Mouse (Mus musculus) liver (tissue): ENCODE measurements around the gene Rsf1.

Source experiments
- DNase-seq: peaks from one replicate; pipeline ENCODE4 v3.0.0-alpha.2; 2020; ENCODE audit warnings: mixed read lengths

The Rsf1 gene

GRCm38 (mm10) chr7:97632897-97633296 lies 53.2 kb downstream of the Rsf1 start:
- no peak for DNase-seq

DNA sequence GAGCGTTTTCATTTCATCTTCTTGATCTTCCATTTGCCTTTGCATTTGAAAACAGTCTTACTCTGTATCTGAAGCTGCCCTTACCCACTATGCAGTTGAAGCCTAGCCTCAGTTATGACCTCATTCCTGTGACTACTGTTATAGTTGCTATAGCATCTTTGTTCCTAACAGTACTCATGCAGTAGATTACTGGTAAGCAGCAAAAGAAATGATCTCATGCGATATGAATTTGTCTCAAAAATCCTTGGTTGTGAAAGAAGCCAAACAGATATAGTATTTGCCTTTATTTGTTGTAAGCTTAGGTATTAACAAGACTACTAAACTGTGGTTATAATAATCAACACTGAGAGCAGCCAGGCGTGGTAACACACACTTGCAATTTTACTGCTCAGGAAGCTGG lies 65.4 kb downstream of the Rsf1 start:
- DNase-seq, result no peak

DNA sequence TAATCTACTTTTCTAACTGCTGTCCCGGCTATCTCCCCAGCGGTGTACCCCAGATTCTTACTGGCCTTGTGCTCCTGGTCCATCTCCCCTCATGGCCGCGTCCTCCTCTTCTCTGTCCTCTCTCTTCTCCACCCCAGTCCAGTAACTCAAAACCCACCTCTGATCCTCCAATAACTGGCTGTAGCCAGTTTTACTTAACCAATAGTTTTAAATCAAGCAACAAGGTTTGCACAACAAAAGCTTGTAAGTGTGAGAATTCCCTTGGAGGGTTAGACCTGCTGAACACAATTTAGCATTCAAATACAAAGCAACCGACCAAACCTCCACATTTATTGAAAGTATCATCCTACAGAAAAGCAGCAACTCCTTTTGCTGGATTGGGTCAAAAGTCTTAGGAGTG lies 68.0 kb downstream of the Rsf1 start:
- no peak for DNase-seq

DNA sequence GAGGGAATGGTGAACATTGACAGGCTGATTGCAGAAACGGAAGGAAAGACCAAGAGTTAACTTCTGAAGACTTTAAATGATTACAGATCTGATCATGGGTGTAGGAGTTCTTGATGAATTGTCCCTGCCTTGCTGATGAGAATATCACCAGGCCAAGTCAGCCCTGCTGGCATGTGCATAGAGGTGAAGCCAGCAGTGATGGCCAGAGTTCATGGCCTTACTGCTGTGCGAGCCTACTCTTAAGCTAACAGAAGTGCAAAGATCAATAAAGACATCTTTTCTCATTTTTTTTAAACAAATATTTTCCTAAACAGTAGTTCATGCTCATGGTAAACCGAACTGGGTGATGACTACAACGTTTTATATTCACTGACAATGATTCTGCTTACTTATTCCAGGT lies 71.0 kb downstream of the Rsf1 start:
- DNase-seq, result no peak

DNA sequence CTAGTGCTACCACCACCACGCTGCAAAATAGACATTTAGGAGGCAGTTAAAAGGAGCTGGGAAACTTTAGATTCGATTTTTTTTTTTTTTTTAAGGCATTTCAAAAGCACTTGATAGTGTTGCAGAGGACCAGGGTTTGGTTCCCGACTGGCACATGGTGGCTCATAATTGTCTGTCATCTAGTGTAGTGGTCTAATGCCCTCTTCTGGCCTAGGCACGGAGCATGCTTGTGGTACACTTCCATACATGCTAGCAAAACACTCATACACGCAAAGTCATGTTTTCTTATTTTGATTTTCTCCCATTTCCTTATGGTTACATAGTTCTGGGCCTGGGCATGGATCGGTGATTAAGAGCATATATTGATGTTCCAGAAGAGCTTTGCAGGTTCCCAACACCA lies 76.5 kb downstream of the Rsf1 start:
- no peak for DNase-seq

DNA sequence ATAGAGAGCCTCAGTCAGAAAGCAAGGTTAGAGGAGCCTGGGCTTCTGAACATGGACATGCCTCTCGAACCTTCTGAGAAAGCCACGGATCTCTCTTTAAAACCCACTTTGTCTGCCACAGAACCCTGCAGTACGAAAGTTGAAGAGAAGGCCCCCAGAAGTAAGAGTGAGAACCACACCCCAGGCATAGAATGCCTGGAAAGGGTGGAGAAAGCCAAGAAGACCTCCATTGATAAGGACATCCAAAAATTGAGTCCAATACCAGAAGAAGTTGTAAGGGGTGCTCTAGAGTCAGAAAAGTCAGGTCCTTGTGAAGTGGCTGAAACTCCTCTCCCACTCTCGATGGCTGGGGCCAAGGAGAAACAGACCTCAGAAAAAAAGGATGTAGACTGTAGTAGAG lies 81.9 kb downstream of the Rsf1 start:
- DNase-seq, result no peak

DNA sequence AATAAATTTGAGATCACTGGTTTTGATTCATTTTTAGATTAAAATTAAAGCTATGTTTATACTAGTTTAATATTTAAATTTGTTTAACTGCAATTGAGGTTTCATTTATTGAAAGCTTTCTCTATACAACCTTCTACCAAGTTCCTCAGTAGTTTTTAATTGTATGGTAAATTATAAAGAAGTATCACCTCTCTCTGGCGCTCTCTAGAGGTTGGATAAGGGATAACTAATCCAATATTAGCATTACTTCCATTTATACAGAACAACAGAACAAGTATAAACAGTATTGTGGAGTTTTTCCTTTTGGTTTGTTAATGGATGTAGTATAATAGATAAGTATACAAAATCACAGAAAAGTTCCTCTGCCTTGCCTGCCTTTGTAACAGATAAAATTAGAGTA lies 99.5 kb downstream of the Rsf1 start:
- DNase-seq, result no peak

GRCm38 (mm10) chr7:97687831-97688230 lies 108.1 kb downstream of the Rsf1 start:
- DNase-seq, result no peak

GRCm38 (mm10) chr7:97695441-97695840 lies 115.8 kb downstream of the Rsf1 start:
- no peak for DNase-seq

GRCm38 (mm10) chr7:97696133-97696505 lies 116.4 kb downstream of the Rsf1 start:
- DNase-seq, result peak; percentile 16

- peak; percentile 84 for DNase-seq
These were observed 117.0 kb downstream of the Rsf1 start, which contains the start of gene Clns1a for GRCm38 (mm10) chr7:97696506-97697254. Gene Clns1a, plus strand, starts transcription at chr7:97696634.

DNA sequence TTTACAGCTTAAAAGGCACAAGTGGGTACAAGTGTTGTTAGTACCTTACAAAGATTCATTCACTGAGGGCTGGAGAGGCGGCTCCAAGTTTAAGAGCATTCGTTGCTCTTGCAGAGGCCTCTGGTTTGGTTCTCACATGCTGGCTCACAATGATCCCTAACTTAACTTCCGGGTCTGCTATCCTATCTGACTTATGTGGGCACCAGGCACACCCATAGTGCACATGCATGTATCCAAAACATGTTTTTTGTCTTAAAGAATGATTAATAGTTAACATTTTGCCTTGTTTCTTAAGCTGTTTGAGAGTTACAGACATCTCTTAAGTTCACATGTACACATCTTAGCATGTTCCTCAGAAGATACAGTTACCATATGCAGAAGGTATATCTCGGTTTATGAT lies 120.5 kb downstream of the Rsf1 start:
- no peak for DNase-seq

- no peak for DNase-seq
These were observed 121.4 kb downstream of the Rsf1 start for GRCm38 (mm10) chr7:97701106-97701505.

- no peak for DNase-seq
These were observed 127.4 kb downstream of the Rsf1 start for GRCm38 (mm10) chr7:97707123-97707522.

DNA sequence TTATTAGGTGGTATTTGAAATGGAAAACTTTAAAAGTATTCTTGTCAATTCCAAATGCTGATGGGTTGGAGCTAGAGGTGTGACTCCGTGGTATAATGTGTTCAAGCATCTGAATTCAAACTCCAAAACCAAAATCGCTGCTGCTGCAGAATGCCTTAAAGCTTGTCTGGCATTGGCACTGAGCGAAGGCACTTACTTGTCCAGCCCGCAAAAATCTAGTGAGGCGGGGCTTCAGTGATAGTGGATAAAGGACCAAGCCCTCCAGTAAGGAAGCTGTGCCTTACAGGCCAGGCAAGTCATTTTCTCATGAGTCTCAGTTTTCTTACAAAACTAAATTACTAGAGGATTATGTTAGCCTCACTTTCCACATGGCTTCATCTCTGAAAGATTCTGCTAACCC lies 128.1 kb downstream of the Rsf1 start:
- no peak for DNase-seq

DNA sequence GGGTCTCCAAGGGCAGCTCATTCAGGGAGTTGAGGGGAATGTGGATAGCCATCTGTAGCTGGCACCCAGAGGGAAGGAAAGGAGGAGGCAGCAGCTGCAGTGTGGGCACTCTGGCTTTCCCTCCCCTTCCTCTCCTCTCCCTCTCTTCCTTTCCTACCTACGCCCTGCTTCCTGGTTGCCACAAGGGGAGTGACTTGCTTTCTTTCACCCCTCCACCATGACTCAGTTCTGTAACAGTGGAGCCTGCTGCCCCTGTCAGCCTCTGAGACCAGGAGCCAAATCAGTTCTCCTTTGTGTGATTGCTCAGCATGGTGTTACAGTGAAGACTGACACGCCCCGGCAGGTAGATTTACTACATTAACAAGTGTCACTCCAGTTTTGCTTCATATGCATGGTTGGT lies 129.5 kb downstream of the Rsf1 start:
- DNase-seq, result no peak

GRCm38 (mm10) chr7:97714651-97715050 lies 135.0 kb downstream of the Rsf1 start:
- DNase-seq, result no peak

GRCm38 (mm10) chr7:97717326-97717725 lies 137.6 kb downstream of the Rsf1 start:
- no peak for DNase-seq

DNA sequence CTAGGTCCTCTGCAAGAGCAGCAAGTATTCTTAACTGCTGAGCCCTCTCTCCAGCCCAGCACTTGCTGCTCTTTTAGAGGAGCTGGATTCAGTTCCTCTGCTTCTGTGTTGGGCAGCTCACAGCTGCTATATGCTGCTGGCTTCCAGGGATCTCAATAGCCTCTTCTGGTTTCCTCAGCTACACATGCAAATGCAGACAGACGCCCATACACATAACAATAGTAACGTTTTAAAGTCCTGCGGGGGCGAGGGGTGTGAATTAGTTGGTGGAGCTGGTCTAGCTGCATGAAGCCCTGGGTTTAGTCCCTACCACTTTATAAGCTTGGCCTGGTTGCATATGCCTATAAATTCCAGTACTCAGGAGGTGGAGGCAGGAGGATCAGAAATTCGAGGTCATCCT lies 139.4 kb downstream of the Rsf1 start:
- DNase-seq, result no peak

DNA sequence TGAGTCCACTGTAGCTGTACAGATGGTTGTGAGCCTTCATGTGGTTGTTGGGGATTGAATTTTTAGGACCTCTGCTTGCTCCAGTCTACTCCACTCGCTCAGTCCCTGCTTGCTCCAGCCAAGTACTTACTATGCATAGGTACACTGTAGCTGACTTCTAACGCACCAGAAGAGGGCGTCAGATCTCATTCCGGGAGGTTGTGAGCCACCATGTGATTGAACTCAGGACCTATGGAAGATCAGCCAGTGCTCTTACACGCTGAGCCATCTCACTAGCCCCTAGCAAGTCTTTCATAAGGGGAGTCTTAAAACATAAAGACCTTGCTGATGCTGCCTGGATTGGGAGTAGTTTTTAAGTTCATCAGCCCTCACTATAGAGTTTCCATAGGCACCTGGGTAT lies 140.4 kb downstream of the Rsf1 start:
- DNase-seq, result no peak

DNA sequence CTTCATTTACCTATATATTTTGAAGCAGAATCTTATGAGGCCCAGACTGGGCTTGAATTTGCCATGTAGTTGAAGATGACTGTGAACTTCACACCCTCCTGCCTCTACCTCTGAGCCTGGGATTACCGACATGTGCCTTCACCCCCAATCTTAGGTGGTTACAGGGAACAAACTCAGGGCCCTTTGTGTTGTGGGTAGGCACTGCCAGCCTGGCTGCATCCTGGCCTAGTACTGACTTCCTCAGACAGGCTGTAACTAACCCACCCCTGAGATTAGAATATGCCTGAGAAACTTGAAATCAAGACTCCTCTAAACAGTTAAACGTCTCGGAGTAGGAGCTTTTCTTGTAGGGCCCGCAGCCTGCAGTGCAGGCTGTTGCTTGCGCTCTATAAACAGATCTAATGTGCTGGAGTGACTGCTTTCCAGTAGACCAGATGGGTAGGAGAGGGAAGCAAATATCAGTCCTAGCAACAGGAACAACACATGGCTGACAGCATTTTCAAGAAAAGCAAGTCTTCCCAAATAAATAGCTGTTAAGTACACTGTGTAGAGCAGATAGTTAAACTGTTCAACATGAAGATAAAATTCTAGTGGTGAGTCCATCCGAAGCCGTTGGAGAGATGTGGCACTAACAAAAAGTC lies 142.7 kb downstream of the Rsf1 start:
- no peak for DNase-seq

DNA sequence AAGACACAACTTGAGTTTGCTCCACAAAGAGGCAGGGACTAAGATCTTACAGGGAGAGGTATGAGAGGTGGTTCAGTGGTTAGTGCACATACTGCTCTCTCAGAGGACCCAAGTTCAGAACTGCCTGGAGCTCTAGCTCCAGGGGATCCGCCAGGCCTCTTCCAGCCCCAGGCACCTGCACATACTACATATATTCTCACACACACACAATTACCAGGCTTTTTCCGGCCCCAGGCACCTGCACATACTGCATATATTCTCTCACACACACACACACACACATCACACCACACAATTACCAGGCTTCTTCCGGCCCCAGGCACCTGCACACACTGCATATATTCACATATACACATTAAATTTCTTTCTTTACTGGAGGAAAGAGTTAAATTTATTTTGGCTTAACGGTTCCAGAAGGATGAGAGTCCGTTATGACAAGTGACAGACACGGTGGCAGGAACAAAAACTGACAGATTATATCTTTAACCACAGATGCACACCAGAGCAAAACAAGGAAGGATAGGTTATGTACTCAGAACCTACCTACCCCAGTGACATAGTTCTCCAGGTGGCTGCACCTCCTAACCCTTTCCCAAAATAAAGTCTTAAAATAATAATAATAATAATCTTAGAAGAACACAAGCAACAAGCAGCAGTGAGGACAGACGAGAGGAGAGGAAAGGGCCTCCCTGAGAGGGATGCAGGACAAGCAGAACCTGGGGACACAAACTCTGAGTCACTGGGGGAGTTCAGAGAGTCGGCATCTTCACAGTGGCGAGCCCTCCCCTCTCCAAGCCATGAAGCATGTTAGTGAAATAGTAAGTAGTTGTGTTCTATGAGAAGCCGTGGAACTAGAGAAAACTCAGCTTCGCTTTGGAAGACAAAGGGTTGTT lies 144.2 kb downstream of the Rsf1 start:
- no peak for DNase-seq

DNA sequence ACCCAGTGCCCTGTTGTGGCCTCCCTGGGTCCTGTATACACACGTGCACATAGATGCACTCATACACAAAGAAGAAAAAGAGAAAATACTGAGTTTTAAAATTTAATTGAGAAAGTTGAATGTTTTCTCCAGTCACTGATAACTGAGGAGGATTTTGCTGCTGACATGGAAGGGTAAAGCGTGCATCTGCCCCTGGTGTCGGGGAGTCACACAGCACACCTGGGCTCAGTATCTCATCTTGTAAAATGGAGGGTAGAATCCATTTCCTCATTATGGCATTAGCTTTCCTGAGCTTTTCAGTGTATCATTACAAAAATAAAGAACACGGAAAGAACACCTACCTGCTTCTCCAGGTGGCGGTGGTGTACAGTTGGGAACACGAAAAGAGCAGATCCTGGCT lies 145.7 kb downstream of the Rsf1 start:
- DNase-seq, result no peak

- no peak for DNase-seq
These were observed 146.4 kb downstream of the Rsf1 start for GRCm38 (mm10) chr7:97726080-97726479.
